Comparison of ENCODE assay signal across 7 mouse cellular contexts in genomic region chr6:129066986-129067385, GRCm38 (mm10). TPM values are rescaled to one million over a fixed set of nuclear protein-coding genes. Genes with fewer than 3 reads are reported as not detected.
DNase-seq lines count a peak whose midpoint lies in the region; TF ChIP-seq lines count a peak whose summit lies in the region.

No protein-coding gene starts in this region.

- no peak overlapping the region for H3K4me3 ChIP-seq in layer of hippocampus, adult 2 months

- TF ChIP-seq CTCF in layer of hippocampus, adult 2 months (conservative IDR thresholded peaks at IDR 0.05) = peak; percentile 91

- peak; percentile 48 for DNase-seq in urinary bladder, postnatal 25 days (ENCODE audit: low spot score)
- no peak for DNase-seq in urinary bladder, postnatal 4 days (ENCODE audit: low spot score in 2 of 2)
- peak; percentile 46 for DNase-seq in c-Kit-positive CD71-positive TER-119-negative erythroid progenitor cells, embryonic 14.5 days (ENCODE audit: low read depth)
- peak; percentile 15 to 16 for DNase-seq in heart, postnatal 36 days
- DNase-seq in layer of hippocampus, adult 2 months (ENCODE audit: low spot score in 2 of 2) = peak; percentile 29 to 44
- peak; percentile 69 for DNase-seq in lung, postnatal 10 days
- DNase-seq in skeletal muscle tissue, adult 2 months (ENCODE audit: low read depth, low spot score) = peak; percentile 8

- H3K27ac ChIP-seq in layer of hippocampus, adult 2 months = no peak overlapping the region

- intact Hi-C loops in heart, postnatal 36 days (cut with DNase I) = loop anchor here (1.0 kb wide), 1 partner anchor 213 kb away; no protein-coding TSS in a partner anchor

RNA-seq across cellular contexts. Expression of gene Klrb1f, which starts 21.3 kb away (rescaled TPM):
- total RNA-seq in heart, postnatal 36 days (2021) = not detected
- not detected for total RNA-seq in layer of hippocampus, adult 2 months (2021)

RNA-seq across cellular contexts. Expression of gene Clec2e, which starts 33.7 kb away (rescaled TPM):
- total RNA-seq in heart, postnatal 36 days (2021) = not detected
- not detected for total RNA-seq in layer of hippocampus, adult 2 months (2021)

Comparison
In these comparisons a context has a peak if more than half of its experiments do, and no peak if none do; other contexts are left out.
1. DNase-seq: peak in urinary bladder, postnatal 25 days (single experiment), c-Kit-positive CD71-positive TER-119-negative erythroid progenitor cells, embryonic 14.5 days (single experiment), heart, postnatal 36 days (2 of 2), layer of hippocampus, adult 2 months (2 of 2), lung, postnatal 10 days (single experiment) and skeletal muscle tissue, adult 2 months (single experiment); none in urinary bladder, postnatal 4 days (0 of 2).